Mouse (Mus musculus) CD4-positive helper T cell, adult 2 months (primary cell): ENCODE data around the gene Sipa1l3.

Experiments
- DNase-seq: peaks from one replicate; pipeline ENCODE4 v3.0.0-alpha.2; 2012; ENCODE audit warnings: low read depth, missing footprints, low spot score

Sipa1l3 gene

DNA sequence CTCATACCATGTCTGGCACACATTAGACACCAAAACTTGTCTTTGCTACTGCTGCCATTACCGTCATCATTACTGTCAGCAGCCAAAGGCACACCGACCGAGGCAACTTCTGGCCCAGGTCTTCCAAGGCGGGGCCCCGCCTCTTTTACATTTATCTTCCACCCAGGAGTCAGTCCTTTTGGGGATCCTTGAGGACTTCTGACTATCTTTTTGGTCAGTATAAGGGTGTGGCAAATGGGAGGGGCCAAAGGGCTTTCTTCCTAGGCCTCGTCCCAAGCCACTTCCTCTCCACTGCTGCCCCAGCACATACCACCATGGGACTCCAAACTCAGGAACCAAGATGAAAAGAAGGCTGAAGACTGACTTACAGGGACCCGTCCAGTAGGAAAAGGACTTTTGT is 9.9 kb downstream of the Sipa1l3 start:
- no peak for DNase-seq

DNA sequence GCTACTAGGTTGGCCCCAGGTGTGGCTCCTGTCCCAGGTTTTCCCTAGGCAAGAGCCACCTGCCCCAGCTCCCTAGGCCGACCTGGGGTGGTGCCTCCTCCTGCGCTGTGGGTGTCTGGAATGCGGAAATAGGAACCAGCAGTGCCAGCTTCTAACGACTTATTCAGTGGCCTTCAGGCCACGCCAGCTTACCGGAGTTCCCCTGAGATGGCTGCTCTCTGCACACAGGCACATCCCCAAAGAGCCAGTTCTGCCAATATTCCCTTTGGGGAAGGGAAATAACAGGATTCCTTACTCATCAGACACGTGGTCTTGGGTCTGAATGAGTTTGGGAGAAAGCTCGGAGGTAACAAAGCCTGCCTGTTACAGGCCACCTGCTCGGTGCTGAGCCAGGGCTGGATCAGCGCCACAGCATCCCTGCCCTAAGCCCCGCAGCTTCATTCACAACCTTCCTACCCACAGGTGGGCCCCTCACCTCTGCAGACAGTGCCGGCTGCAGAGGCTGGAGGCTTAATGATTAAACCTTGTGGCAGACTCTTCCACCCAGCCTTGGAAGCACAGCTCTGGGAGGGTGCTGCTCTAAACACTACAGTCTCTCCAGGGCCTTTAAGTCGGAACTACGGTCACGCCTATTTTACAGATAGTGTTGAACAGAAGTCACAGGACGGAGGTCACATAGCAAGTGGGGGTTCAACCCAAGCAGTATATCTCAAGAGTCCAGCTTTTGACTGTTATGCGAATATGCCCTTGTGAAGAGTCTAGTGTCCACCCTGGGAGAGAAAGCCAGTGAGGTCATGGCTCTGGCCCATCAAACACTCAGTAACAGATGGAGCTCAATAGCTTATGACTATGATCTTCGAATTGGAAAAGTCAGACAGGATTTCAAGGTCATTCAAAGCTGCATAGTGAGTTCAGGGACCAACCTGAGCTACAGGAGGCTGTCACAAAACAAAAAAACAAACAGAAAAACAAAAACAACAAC is 12.8 kb downstream of the Sipa1l3 start:
- no peak for DNase-seq

DNA sequence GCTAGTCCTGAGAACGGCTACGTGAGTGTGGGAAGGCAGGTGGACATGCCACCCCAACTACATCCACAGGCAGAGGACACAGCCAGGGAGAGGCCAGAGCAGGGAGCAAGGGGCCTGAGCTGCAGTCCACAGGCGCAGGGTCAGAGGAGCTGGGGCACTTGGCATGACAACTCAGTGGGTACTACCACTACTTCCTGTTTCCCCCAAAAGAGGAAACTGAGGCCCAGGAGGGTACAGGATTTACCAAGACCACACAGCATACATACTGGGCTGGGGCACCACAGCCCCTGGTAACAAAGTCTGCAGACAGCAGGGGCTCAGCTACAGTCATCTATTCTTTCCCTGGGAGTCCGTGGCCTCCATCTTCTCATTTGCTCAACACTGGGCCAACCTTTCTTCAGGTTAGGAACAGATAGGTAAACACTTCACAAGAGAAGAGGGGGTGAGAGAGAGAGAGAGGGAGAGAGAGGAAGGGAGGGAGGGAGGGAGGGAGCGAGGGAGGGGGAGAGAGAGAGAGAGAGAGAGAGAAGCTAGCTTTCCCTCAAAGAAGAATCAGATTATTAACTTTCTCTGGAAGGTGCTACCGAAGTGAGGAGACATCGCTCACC is 13.7 kb downstream of the Sipa1l3 start:
- no peak for DNase-seq

DNA sequence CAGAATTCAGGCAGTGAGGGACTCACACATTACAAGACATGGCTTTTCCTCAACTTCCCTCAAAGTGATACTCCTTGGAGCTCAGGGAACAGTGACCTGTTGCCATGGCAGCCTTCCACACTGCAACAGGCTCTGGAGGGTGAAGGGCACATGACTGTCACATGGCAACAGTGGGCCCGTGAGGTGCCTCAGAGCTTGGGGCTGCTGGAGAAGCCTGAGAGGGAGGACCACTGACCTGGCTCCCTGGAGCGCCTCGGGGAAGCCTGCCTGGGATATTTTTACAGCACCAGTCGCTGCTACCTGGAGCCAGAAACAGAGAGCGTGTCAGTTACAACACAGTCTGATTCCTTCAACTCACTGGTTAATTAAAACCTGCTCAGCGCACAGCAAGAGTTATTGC is 14.8 kb downstream of the Sipa1l3 start:
- DNase-seq: no peak

DNA sequence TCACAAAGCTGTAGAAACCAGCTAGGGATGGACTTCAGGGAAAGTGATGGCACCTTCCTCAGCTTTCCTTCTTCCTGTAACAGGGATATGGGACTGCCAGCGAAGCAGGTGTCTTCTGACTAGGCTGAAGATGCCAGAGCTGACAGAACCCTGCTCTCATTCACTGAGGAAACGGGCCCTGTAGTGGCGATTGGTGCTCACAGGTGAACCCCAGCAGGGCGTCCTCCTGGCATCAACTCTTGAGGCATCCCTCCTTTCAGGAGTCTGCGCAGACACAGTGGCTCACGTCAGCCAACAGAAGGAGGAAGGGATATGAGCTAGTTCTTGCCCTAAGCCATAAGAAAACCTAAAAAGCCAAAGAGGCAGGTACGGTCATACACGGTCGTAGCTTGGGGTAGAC is 17.2 kb downstream of the Sipa1l3 start:
- DNase-seq: no peak

DNA sequence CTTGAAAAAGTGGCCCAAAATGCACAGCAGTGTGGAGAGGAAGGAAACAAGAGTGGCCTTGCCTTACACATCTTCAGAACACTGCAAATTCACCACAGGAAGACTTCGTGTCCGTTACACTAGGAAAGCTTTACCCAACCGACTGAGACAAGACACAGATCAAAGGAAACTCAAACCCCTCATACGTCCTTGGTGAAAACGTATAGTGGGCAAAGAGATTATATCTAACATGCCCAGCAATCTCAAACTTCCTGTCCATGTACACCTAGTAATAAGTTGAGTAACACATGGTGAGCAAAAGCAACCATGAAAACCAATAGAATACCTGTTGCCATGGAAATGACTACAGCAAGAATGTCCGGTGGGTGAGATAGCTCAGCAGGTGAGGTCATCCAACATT is 19.4 kb downstream of the Sipa1l3 start:
- DNase-seq: no peak

DNA sequence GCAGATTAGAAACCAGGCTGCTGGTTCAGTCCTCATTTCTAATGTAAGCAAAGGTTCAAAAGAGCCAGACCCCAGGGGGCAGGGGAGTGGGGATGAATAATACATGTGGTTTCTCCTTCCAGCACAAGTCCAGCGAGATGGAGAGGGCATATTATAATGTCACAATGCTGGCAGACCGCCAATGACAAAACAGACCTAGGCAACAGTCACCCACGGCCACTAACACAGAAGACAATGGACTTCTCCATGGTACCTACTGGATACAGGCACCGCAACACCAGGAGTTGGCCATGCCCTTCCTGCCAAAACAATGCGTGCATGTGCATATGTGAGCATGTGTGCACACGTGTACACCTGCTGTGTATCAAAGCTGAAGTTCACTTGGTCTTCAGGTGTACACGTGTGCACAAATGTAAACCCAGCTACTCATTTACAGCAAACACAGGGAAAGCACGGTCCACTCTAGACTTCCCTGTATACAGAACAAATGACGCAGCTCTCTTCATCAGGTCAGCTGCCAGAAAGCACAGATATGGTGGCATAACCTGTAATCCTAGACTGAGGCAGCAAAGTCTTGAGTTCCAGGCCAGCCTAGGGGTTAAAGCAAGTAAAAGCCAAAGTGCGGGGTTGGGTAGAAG is 21.4 kb downstream of the Sipa1l3 start:
- DNase-seq: no peak

DNA sequence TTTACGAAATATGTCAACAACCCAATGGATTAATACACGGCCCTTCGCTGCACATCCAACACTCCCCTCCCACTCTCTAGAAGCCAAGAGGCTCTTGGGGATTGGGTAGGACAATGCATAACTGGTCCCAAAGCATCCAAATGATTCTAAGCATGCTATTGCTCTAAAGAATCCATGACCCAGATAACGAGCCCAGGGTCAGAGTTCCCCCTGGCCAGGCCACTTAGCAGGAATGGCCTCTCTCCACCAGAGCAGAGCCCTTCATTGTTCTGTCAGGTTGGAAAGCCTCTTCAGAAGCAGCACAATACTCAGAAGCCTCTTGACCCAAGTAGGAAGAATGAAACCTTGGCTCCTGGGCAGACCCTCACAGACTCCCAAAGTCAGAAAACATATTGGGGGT is 22.1 kb downstream of the Sipa1l3 start:
- no peak for DNase-seq

DNA sequence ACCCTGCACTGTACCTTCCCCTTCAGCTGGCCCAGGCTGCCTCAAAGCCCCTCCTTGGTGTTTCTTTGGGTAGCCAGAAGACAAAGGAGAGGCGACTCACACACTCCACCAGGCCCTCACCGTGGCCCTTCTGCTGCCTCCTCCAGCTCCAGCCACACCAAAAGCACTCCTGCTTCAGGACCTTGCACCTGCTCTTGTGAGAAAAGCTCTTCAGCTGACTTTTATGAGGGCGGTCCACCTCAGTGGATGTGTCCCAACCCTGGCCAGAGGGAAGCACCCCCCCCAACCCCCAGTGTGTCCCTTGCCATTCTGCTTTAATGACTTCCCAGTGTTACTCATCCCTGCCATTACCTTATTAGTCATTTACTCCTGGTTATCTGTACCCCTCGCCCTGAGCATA is 22.6 kb downstream of the Sipa1l3 start:
- no peak for DNase-seq

DNA sequence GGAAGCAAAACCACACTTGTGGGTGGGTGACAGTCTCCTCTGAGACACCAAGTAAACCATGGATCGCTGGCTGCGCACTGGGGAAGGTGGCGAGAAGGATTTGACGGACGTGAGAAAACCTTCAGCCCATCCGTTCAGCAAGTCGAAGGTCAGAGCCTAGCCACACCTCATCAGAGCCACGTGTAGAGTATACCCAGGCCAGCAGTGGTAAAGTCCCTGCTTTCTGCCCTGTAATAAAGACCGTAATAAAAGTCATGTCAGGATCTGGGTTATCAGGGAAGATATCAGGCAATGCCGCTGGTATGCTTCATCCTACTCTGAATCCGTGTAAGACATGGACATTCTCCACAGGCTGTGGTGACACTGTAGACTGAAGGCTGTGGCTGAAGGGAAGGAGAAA is 23.6 kb downstream of the Sipa1l3 start:
- no peak for DNase-seq

DNA sequence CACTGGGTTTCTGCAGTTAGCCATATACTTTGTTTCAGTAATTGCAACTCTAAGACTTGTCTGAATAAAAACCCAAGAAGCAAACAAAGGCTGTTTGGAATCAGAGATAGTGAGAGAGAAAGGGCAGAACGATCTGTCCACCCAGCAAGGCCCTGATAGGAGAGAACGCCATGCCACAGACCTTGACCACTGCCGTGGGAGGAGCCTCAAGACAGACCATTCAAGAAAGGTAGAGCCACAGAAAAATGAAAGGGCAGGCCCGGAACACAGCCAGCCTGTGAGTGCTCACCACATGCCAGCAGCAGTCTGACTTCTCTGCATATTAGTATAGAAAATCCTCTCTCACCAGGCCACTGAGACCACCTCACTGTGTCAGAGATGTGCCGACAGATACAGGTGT is 24.4 kb downstream of the Sipa1l3 start:
- no peak for DNase-seq

DNA sequence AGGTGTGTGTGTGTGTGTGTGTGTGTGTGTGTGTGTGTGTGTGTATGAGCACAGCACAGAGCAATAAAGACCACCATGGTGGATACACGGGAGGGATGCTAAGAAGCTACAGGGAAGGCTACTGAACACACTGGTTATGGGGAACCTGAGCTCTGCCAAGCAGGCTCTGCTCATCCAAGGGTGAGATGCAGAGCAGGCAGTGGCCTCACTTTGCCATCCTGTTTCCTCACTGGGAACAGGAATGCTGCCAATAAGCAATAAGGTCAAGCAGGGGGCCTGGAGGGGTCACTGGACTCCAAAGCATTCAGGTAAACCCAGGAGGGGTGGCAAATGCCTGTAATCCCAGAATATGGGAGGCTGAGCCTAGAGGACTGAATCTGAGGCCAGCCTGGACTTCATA is 25.4 kb downstream of the Sipa1l3 start:
- DNase-seq: no peak

DNA sequence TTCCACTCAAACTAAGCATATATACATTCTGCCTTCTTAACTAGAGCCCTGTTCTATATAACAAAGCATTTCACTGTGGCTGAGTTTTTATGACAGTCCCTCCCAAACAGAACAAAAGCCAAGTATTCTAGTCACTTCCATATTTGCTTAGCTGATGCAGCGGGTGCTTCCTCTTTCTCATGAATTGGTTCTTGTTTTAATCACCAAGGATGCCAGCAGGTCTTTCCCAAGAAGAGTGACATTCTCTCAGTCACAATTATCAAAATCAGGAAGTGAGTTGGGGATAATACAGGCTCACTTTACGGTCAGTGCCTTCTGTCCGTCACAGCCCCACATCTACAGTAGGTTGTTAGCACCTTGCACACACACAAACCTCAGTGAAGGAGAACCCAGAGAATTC is 26.6 kb downstream of the Sipa1l3 start:
- no peak for DNase-seq

DNA sequence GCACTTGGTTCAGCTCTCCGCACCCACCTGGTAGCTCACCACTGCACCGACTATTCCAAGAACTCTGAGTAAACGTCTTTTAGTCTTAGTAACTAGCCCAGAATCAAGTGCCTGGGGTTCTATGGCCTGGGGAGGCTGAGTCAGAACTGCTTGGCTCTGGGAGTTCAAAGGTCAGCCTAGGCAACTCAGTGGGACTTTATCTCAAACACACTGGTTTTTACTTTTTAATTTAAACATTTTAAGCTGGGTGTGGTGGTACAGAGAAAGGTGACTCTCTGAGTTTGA is 27.0 kb downstream of the Sipa1l3 start:
- DNase-seq: no peak

DNA sequence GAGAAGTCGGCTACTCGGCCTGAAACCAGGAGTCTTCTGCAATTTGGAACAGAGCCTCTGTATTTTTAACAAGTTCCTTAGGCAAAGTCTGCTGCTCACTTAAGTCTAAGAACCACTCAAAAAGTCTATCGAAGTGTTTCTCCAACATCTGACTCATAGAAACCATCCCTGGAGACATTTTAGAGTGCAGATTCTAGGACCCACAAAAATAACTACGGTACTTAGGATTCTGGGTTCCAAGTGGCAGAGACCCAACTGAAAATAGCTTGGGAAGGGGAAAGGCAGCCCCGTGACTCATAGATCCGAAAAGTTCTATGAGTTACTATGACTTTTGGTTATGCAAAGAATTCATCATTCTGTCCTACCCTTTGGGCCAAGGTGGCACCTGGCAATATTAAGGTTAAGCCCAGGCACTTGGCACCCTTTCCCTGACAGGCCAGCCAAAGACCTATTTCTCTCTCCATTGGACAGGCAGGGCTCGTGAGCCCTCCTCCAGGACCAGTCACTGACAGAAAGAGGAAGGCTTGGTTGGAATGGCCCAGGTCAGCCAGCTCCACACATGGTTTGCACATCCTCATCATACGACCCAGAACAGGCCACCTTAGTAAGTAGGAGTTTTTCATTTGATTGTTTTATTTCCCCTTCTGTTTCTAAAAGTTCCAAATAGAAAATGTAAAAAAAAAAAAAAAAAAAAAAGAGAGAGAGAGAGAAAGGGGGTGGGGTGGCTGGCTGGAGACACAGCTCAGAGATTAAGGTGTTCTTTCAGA is 27.6 kb downstream of the Sipa1l3 start:
- DNase-seq: no peak

DNA sequence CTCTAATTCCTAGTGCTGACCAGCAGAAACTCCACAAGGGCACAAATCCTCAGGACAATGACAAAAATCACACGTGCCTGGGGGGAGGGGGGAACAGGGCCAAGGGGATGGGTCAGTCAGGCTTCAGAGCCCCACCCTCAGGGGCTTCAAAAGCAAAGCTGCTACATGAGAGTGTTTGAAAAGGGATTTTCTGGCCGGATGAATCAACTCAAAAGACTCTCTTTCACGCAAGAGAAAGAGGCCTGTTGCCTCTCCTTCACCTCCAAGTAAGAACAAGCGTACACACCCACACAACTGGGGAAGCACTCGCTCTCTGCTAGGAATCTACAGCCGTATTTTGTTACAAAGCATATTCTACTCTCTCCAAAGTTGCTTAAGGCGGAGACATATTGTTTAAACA is 28.6 kb downstream of the Sipa1l3 start:
- DNase-seq: no peak

DNA sequence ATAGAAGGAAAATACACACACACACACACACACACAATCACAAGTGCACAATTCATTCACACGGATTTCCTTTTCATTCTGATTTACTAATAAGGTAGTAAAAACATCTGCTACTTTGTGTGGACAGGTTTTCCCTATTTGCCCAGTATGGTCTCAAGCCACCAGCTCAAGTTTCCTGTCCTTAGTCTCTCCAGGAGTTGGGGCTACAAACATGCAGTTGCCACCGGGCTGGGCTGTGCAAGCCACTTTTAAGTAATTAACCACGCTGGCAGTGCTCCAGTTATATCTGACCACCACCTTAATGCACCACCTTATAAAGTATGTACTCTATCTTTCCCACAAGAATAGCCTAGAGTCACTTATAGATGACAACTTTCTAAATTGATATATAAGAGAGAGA is 29.1 kb downstream of the Sipa1l3 start:
- DNase-seq: no peak

DNA sequence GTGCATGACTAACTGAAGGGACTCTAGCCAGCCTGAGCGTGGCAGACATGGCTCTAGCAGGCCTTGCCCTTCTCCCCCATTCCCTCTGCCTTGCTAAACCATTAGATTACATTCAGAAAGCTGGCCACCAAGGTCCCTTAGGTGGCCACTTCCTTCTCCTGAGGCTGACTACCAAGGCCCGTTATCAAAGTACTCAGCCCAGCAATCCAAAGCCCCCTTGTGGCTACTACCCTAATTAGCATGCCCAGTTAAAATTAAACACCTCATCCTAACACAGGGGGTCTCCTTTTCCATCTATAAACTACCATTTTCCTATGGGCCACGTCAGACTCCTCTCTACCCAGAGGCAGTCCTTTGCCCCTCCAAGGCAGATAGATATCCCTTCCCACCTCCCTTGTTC is 31.7 kb downstream of the Sipa1l3 start:
- no peak for DNase-seq

DNA sequence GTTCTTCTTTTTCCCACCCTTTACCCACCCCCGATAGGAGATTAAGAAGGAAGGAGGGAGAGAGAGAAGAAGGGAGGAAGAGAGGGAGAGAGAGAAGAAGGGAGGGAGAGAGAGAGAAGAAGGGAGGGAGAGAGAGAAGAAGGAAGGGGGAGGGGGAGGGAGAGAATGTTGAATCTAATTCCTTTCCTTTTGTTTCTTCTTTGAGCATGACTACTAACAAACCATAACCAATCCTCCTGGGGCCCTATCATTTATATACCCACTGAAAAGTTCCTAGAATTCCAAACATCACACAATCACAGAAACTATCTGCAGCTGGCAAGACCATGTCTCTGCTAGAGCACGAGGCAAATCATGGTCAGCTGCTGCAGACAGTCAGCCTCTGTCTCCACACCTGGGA is 32.7 kb downstream of the Sipa1l3 start:
- no peak for DNase-seq

DNA sequence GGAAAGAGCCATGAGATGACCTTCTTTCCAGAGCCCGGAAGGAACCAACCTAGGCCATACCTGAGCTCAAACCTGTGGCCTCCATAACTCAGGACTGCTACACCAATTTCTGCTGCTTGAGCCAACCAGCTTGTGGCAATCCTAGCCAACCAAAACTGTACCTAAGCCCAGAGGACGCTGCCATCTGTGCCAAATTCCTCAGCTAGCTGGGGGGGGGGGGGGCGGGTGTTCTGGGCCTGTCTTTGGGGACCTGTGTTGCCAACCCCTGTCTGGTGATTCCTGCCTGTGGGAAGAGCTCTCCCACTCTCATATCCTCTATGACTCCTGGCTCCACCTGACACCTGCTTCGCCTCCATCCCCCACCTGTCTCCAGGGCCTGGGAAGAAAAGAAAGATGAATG is 34.9 kb downstream of the Sipa1l3 start:
- DNase-seq: no peak

DNA sequence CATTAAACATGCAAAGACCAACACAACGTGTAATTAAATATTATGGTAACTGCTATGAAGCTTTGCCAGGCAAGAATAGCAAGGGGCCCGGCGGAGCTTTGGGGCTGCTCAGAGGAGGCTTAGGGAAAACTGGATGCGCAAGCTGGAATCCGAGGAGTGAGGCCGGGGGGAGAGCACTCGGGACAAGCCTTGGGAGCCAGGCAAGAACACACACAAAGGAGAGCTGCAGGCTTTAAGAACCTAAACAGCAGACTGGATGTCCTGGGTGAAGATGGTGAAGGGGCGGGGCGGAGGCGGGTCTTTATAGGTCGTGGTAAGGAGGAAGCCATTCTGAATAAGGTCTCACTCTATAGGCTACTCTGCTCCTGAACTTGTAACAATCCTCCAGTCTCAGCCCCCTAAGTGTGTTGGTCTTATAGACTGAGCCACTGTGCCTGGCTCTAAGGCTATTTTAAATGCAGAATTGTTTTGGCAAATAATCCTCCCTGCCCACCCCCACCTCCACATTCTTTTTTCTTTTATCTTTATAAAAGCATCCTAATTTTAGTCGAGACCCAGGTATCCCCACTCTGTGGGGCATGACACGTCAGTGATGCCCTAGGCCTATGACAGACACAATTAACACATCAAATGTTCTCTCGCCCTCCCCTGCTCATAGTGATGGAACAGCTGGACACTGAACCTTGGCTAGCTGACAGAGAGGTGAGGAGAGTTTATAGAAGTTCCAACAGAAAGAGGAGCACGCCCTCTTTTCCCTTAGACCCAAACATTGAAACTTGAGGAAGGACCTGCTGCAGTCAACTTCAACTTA is 36.9 kb downstream of the Sipa1l3 start:
- DNase-seq: no peak
